Mouse (Mus musculus) G1E (cell line): ENCODE results near the gene Gpcpd1. TPM values are rescaled to one million over a fixed set of nuclear protein-coding genes. Genes with fewer than 3 reads are reported as not detected.

Experiments
- ATAC-seq: 2 replicates; pipeline ENCODE4 v1.8.0; 2016; ENCODE audit warnings: mild to moderate bottlenecking; ENCODE audit not compliant: insufficient number of reproducible peaks, poor library complexity, low FRiP score, severe bottlenecking; ENCODE audit errors: extremely low read depth
- DNase-seq: peaks from one replicate; pipeline ENCODE4 v3.0.0; 2012; ENCODE audit warnings: low spot score
- H3K27me3 ChIP-seq: 2 replicates; pipeline ENCODE4 v1.6.1; 2012; ENCODE audit warnings: mild to moderate bottlenecking, low read length, inconsistent platforms; ENCODE audit not compliant: insufficient read depth
- H3K36me3 ChIP-seq: replicated peaks from 2 replicates; pipeline ENCODE3; 2012; ENCODE audit warnings: mild to moderate bottlenecking, inconsistent platforms
- H3K4me1 ChIP-seq: 2 replicates; pipeline ENCODE4 v1.6.1; 2012; ENCODE audit warnings: low read depth, low read length, inconsistent platforms, mixed read lengths; ENCODE audit not compliant: insufficient read depth
- H3K4me3 ChIP-seq: 2 replicates; pipeline ENCODE4 v1.5.1; 2012; ENCODE audit warnings: low read depth, mild to moderate bottlenecking, inconsistent platforms, low read length, moderate library complexity, mixed read lengths
- H3K9me3 ChIP-seq: replicated peaks from 2 replicates; pipeline ENCODE4 v1.6.1; 2012; ENCODE audit warnings: inconsistent platforms
- CTCF ChIP-seq: IDR thresholded peaks from 2 replicates; pipeline ENCODE4 v1.5.1; 2012; ENCODE audit warnings: low read depth, low read length, inconsistent platforms, mixed read lengths
- GATA1 ChIP-seq: IDR thresholded peaks from 2 replicates; pipeline ENCODE4 v1.6.1; 2012; ENCODE audit warnings: borderline replicate concordance, low read length, inconsistent platforms, mixed read lengths
- GATA2 ChIP-seq: IDR thresholded peaks from 2 replicates; pipeline ENCODE4 v1.6.1; 2012; ENCODE audit warnings: low read depth, low read length, inconsistent platforms, borderline replicate concordance
- POLR2AphosphoS5 ChIP-seq: IDR thresholded peaks from 2 replicates; pipeline ENCODE4 v1.6.1; 2012; ENCODE audit warnings: low read depth, low read length, inconsistent platforms; ENCODE audit not compliant: insufficient replicate concordance
- TAL1 ChIP-seq: conservative IDR thresholded peaks from 2 replicates; pipeline ENCODE4 v1.6.1; 2012; ENCODE audit warnings: low read depth, low read length, inconsistent platforms, mixed read lengths
- polyA plus RNA-seq: library from polyadenylated mRNA; stranded (reverse); fragments of >175 nt; gene quantifications from 2 replicates; pipeline ENCODE4 v1.2.3, GENCODE M21; 2012
- total RNA-seq, 2 experiments: library from RNA; stranded (forward) in 1 of 2; stranded (reverse) in 1 of 2; fragments of 200-1000 nt in 1 of 2; fragments of >200 nt in 1 of 2; fragmentation: Nextera tagmentation in 1 of 2; gene quantifications; 2 replicates each; pipeline ENCODE4 v1.2.3; 2014 to 2017

The Gpcpd1 gene
- total and polyA plus RNA-seq, 3 experiments = 21.7 to 154 (median 47.9) TPM

GRCm38 (mm10) chr2:132611551-132612233, 24.2 kb upstream of the Gpcpd1 start:
- H3K4me3 ChIP-seq = no peak overlapping the region
- no peak for TF ChIP-seq TAL1
- no peak for TF ChIP-seq GATA2
- TF ChIP-seq GATA1 = no peak
- no peak for TF ChIP-seq CTCF
- TF ChIP-seq POLR2AphosphoS5 = no peak
- H3K9me3 ChIP-seq = peaks cover 3% of the 10 kb centered on the region; the same call in 1 of the 2 replicates
- ATAC-seq (no peak), DNase-seq (no peak)
- no peaks in the 10 kb centered on the region; the same call in none of the 2 replicates for H3K27me3 ChIP-seq
- H3K36me3 ChIP-seq = no peaks in the 10 kb centered on the region
- H3K4me1 ChIP-seq = peaks cover 10% of the 10 kb centered on the region

- ATAC-seq = peak; percentile 4; the same call in 1 of the 2 replicates
- DNase-seq = no peak
- Histone ChIP-seq H3K36me3 (no peaks in the 10 kb centered on the region), H3K9me3 (peaks cover 3% of the 10 kb centered on the region; the same call in 1 of the 2 replicates), H3K27me3 (no peaks in the 10 kb centered on the region; the same call in none of the 2 replicates), H3K4me1 (peaks cover 9% of the 10 kb centered on the region), H3K4me3 (no peak overlapping the region)
- no peak for TF ChIP-seq TAL1
- no peak for TF ChIP-seq CTCF
- no peak for TF ChIP-seq GATA1
- TF ChIP-seq GATA2 = no peak
- TF ChIP-seq POLR2AphosphoS5 = no peak
Observed at GRCm38 (mm10) chr2:132607141-132608093, 19.9 kb upstream of the Gpcpd1 start.

- H3K36me3 ChIP-seq = no peaks in the 10 kb centered on the region
- no peak for DNase-seq
- ATAC-seq = no peak
- H3K4me3 ChIP-seq = no peak overlapping the region
- H3K4me1 ChIP-seq = peaks cover 11% of the 10 kb centered on the region
- peaks cover 3% of the 10 kb centered on the region; the same call in 1 of the 2 replicates for H3K9me3 ChIP-seq
- H3K27me3 ChIP-seq = no peaks in the 10 kb centered on the region; the same call in none of the 2 replicates
- no peak for TF ChIP-seq CTCF
- TF ChIP-seq GATA1 = no peak
- no peak for TF ChIP-seq TAL1
- no peak for TF ChIP-seq GATA2
Observed at GRCm38 (mm10) chr2:132605795-132606563, 18.4 kb upstream of the Gpcpd1 start.

- H3K4me3 ChIP-seq = no peak overlapping the region
- peaks cover 14% of the 10 kb centered on the region for H3K4me1 ChIP-seq
Observed at GRCm38 (mm10) chr2:132604922-132605321, 17.4 kb upstream of the Gpcpd1 start.

GRCm38 (mm10) chr2:132603706-132604105, 16.2 kb upstream of the Gpcpd1 start:
- ATAC-seq = no peak
- Histone ChIP-seq H3K36me3 (no peaks in the 10 kb centered on the region), H3K4me1 (peaks cover 14% of the 10 kb centered on the region), H3K9me3 (no peaks in the 10 kb centered on the region), H3K4me3 (no peak overlapping the region), H3K27me3 (no peaks in the 10 kb centered on the region; the same call in 1 of the 2 replicates)
- no peak for DNase-seq
- TF ChIP-seq GATA2 = no peak
- TF ChIP-seq POLR2AphosphoS5 = no peak
- no peak for TF ChIP-seq CTCF
- TF ChIP-seq GATA1 = no peak
- TF ChIP-seq TAL1 = no peak

More at GRCm38 (mm10) chr2:132604922-132605321, 17.4 kb upstream of the Gpcpd1 start:
- Histone ChIP-seq H3K36me3 (no peaks in the 10 kb centered on the region), H3K27me3 (no peaks in the 10 kb centered on the region; the same call in none of the 2 replicates), H3K9me3 (no peaks in the 10 kb centered on the region)
- ATAC-seq (no peak), DNase-seq (no peak)
- TF ChIP-seq TAL1 (no peak), POLR2AphosphoS5 (no peak), GATA2 (no peak), CTCF (no peak), GATA1 (no peak)
